Mouse (Mus musculus) left cerebral cortex, postnatal 36 days (tissue): ENCODE results near the gene Pla2g4a. TPM values are rescaled to one million over a fixed set of nuclear protein-coding genes. Genes with fewer than 3 reads are reported as not detected.
A peak's percentile ranks its signal among the peaks of the same experiment; 100 is the strongest.

Experiments
- DNase-seq, 2 experiments: peaks; one replicate each; pipeline ENCODE4 v3.0.0; 2021 to 2022; ENCODE audit warnings: low spot score in 2 of 2, mixed read lengths in 1 of 2
- intact Hi-C: fragments of 180-260 bp; cut with DNase I; formaldehyde crosslinking; loops from one replicate; pipeline ENCODE4 v1.15.1; 2025
- total RNA-seq, 2 experiments: library from RNA; stranded (reverse); gene quantifications; 2 replicates each; pipeline ENCODE4 v1.2.3; 2021

The Pla2g4a gene
- total RNA-seq, 2 experiments from 2014 or later = 1.6 to 1.8 TPM

GRCm38 (mm10) chr1:149862801-149863200 lies 98.3 kb downstream of the Pla2g4a start:
- intact Hi-C loops = loop anchor here (2.0 kb wide), 1 partner anchor 14 kb away; no protein-coding TSS in a partner anchor

GRCm38 (mm10) chr1:149862181-149862580 lies 98.9 kb downstream of the Pla2g4a start:
- intact Hi-C loops = loop anchor here (2.0 kb wide), 1 partner anchor 15 kb away; no protein-coding TSS in a partner anchor
- no peak for DNase-seq

More at GRCm38 (mm10) chr1:149862801-149863200, 98.3 kb downstream of the Pla2g4a start:
- peak in 1 of 2 experiments; percentile 40 for DNase-seq

- no peak for DNase-seq
These were observed 99.5 kb downstream of the Pla2g4a start for GRCm38 (mm10) chr1:149861543-149861942.

GRCm38 (mm10) chr1:149858734-149859133 lies 102.4 kb downstream of the Pla2g4a start:
- intact Hi-C loops = no loop called here

More at GRCm38 (mm10) chr1:149861543-149861942, 99.5 kb downstream of the Pla2g4a start:
- intact Hi-C loops = no loop called here

GRCm38 (mm10) chr1:149856720-149857119 lies 104.4 kb downstream of the Pla2g4a start:
- DNase-seq = peak; percentile 86 to 87
- intact Hi-C loops = no loop called here

More at GRCm38 (mm10) chr1:149858734-149859133, 102.4 kb downstream of the Pla2g4a start:
- DNase-seq = no peak

GRCm38 (mm10) chr1:149855581-149855980 lies 105.5 kb downstream of the Pla2g4a start:
- intact Hi-C loops = no loop called here
- DNase-seq = no peak

GRCm38 (mm10) chr1:149854867-149855266 lies 106.2 kb downstream of the Pla2g4a start:
- intact Hi-C loops = no loop called here
- no peak for DNase-seq

- DNase-seq = no peak
- intact Hi-C loops = no loop called here
These were observed 114.4 kb downstream of the Pla2g4a start for GRCm38 (mm10) chr1:149846655-149847054.

GRCm38 (mm10) chr1:149841845-149842244 lies 119.2 kb downstream of the Pla2g4a start:
- intact Hi-C loops = no loop called here

GRCm38 (mm10) chr1:149840961-149841416 lies 120.1 kb downstream of the Pla2g4a start:
- intact Hi-C loops = no loop called here

More at GRCm38 (mm10) chr1:149841845-149842244, 119.2 kb downstream of the Pla2g4a start:
- DNase-seq = no peak

GRCm38 (mm10) chr1:149840312-149840930 lies 120.7 kb downstream of the Pla2g4a start:
- intact Hi-C loops = no loop called here

More at GRCm38 (mm10) chr1:149840961-149841416, 120.1 kb downstream of the Pla2g4a start:
- DNase-seq = no peak

GRCm38 (mm10) chr1:149836496-149836895 lies 124.6 kb downstream of the Pla2g4a start:
- no peak for DNase-seq
- intact Hi-C loops = no loop called here

More at GRCm38 (mm10) chr1:149840312-149840930, 120.7 kb downstream of the Pla2g4a start:
- DNase-seq = no peak

GRCm38 (mm10) chr1:149833876-149834275 lies 127.2 kb downstream of the Pla2g4a start:
- intact Hi-C loops = loop anchor here (1.0 to 5.0 kb wide), 2 partner anchors 368 to 432 kb away; no protein-coding TSS in a partner anchor

GRCm38 (mm10) chr1:149832952-149833351 lies 128.1 kb downstream of the Pla2g4a start:
- DNase-seq = no peak

More at GRCm38 (mm10) chr1:149833876-149834275, 127.2 kb downstream of the Pla2g4a start:
- DNase-seq = no peak

GRCm38 (mm10) chr1:149832514-149832913 lies 128.6 kb downstream of the Pla2g4a start:
- intact Hi-C loops = loop anchor here (5.0 kb wide), 1 partner anchor 370 kb away; no protein-coding TSS in a partner anchor
- no peak for DNase-seq

More at GRCm38 (mm10) chr1:149832952-149833351, 128.1 kb downstream of the Pla2g4a start:
- intact Hi-C loops = loop anchor here (1.0 to 5.0 kb wide), 2 partner anchors 369 to 433 kb away; no protein-coding TSS in a partner anchor

GRCm38 (mm10) chr1:149831100-149831499 lies 130.0 kb downstream of the Pla2g4a start:
- DNase-seq = no peak
- intact Hi-C loops = loop anchor here (5.0 kb wide), 1 partner anchor 371 kb away; no protein-coding TSS in a partner anchor

- intact Hi-C loops = no loop called here
- no peak for DNase-seq
These were observed 147.3 kb downstream of the Pla2g4a start for GRCm38 (mm10) chr1:149813616-149814345.

GRCm38 (mm10) chr1:149809527-149809926 lies 151.6 kb downstream of the Pla2g4a start:
- intact Hi-C loops = no loop called here
- DNase-seq = no peak
